Mouse (Mus musculus) B cell, adult (primary cell): ENCODE data around the gene Vmn1r188. TPM values are rescaled to one million over a fixed set of nuclear protein-coding genes. Genes with fewer than 3 reads are reported as not detected.

Source experiments
- total RNA-seq: library from RNA; stranded (reverse); gene quantifications from 4 replicates; pipeline ENCODE4 v1.2.4, GENCODE M21; 2023; ENCODE audit not compliant: inconsistent age

The Vmn1r188 gene
- total RNA-seq: not detected in 4 replicates

GRCm38 (mm10) chr13:22084140-22084539 lies at the start of gene Vmn1r188:
TSS of gene Vmn1r188 (plus strand) at chr13:22084440.

DNA sequence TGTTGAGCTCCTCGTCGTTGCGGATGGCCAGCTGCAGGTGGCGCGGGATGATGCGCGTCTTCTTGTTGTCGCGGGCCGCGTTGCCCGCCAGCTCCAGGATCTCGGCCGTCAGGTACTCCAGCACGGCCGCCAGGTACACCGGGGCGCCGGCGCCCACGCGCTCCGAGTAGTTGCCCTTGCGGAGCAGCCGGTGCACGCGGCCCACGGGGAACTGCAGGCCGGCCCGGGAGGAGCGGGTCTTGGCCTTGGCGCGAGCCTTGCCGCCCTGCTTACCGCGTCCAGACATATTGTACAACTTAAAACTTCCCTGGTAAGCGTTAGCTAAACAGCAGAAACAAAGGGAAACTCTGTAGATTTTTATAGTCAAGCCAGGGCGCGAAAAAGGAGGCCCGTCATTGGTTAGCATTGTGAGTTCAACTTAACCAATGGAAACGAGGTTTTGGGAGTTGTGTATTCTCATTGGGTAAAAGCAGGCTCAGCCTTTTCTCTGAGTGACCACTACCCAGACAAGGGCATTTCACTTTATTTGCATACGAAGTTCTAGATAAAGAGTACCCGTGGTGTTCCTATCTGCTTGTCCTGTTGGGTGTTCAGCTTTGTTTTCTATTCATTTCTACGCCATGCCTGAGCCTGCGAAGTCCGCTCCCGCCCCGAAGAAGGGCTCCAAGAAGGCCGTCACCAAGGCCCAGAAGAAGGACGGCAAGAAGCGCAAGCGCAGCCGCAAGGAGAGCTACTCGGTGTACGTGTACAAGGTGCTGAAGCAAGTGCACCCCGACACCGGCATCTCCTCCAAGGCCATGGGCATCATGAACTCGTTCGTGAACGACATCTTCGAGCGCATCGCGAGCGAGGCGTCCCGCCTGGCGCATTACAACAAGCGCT lies 48.7 kb upstream of the Vmn1r188 start, which contains the start of the genes Hist1h2ah and Hist1h2bk:
Gene Hist1h2ah (minus strand): TSS at position 302 of the 882 bp plus-strand sequence.
Gene Hist1h2bk (plus strand): TSS at position 604 of the 882 bp plus-strand sequence.

DNA sequence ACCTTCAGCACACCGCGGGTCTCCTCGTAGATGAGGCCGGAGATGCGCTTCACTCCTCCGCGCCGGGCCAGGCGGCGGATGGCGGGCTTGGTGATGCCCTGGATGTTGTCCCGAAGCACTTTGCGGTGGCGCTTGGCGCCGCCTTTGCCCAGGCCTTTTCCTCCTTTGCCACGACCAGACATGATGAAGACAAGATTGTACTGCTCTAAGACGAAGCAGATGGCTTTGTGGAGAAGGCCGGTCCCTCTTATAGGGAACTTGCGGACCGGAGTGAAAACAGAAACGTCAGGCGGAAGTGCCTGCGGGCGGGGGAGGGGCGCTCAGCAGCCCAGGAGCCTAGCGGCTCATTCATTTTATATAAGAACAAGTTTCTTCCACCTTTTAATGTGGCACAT lies 43.1 kb upstream of the Vmn1r188 start, which contains the start of gene Hist1h4i:
Gene Hist1h4i (minus strand): TSS at position 221 of the 395 bp plus-strand sequence.

DNA sequence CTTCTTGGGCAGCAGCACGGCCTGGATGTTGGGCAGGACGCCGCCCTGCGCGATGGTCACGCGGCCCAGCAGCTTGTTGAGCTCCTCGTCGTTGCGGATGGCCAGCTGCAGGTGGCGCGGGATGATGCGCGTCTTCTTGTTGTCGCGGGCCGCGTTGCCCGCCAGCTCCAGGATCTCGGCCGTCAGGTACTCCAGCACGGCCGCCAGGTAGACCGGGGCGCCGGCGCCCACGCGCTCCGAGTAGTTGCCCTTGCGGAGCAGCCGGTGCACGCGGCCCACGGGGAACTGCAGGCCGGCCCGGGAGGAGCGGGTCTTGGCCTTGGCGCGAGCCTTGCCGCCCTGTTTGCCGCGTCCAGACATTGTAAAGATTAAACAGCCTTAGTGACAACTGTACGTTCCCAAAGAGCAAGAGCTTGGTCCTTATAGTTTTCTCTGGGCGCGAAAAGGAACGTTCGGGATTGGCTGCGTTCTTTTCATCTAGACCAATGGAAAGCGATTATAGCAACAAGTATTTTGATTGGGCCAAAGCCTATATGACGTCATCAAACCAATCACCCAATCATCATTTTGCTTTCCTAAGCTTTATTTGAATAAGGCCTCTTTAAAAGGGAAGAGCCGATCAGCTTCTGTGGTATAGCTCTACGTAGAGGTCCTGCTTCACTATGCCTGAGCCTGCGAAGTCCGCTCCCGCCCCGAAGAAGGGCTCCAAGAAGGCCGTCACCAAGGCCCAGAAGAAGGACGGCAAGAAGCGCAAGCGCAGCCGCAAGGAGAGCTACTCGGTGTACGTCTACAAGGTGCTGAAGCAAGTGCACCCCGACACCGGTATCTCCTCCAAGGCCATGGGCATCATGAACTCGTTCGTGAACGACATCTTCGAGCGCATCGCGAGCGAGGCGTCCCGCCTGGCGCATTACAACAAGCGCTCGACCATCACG lies 41.4 kb upstream of the Vmn1r188 start, which contains the start of the genes Hist1h2ag and Hist1h2bj:
Gene Hist1h2ag (minus strand): TSS at position 377 of the 935 bp plus-strand sequence.
Gene Hist1h2bj (plus strand): TSS at position 647 of the 935 bp plus-strand sequence.

DNA sequence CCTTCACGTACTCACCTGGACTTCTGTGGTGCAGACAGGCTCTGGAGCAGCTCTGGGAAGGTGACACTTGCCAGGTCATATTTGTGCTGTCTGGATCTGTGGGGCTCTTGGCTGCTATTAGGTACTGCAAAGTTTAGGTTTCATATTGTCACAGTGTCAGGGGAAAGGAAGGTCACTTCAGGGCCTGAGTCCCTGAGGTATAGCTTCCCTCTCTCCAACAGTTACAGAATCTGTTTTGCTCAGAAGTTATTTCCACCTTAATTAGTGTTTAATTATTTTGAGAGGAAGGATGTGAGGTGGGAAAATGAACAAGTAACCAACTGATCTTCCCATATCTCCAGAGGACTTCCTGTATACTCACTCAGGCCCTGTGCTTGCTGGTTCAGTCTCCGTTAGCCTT lies 21.5 kb downstream of the Vmn1r188 start, which contains the start of gene Vmn1r189:
Gene Vmn1r189 (minus strand): TSS at position 101 of the 400 bp plus-strand sequence.

Other genes with a start within 250 kb of the Vmn1r188 start
- gene Zfp184, start 139.3 kb upstream of the Vmn1r188 start, total RNA-seq: 3.0 to 5.1 TPM (median 4.2 TPM) in 4 replicates
- gene Pom121l2, start 103.2 kb upstream of the Vmn1r188 start, total RNA-seq: not detected in 4 replicates
- 0.42 to 1.4 TPM (median 0.62 TPM) in 4 replicates for gene Prss16, start 74.7 kb upstream of the Vmn1r188 start, total RNA-seq
- gene Hist1h2ah, start 48.9 kb upstream of the Vmn1r188 start, total RNA-seq: 52.9 to 158 TPM (median 73.5 TPM) in 4 replicates
- 59.7 to 88.4 TPM (median 71.1 TPM) in 4 replicates for gene Hist1h2bk, start 48.6 kb upstream of the Vmn1r188 start, total RNA-seq
- 102 to 154 TPM (median 106 TPM) in 4 replicates for gene Hist1h4i, start 43.1 kb upstream of the Vmn1r188 start, total RNA-seq
- gene Hist1h2ag, start 41.5 kb upstream of the Vmn1r188 start, total RNA-seq: 71.8 to 120 TPM (median 87.9 TPM) in 4 replicates
- gene Hist1h2bj, start 41.2 kb upstream of the Vmn1r188 start, total RNA-seq: 59.3 to 73.5 TPM (median 68.5 TPM) in 4 replicates
- not detected in 4 replicates for gene Vmn1r189, start 21.4 kb downstream of the Vmn1r188 start, total RNA-seq
- not detected in 4 replicates for gene Vmn1r191, start 99.5 kb downstream of the Vmn1r188 start, total RNA-seq
- not detected in 4 replicates for gene Vmn1r192, start 106.7 kb downstream of the Vmn1r188 start, total RNA-seq
- not detected in 4 replicates for gene Vmn1r193, start 138.7 kb downstream of the Vmn1r188 start, total RNA-seq
- gene Vmn1r194, start 159.8 kb downstream of the Vmn1r188 start, total RNA-seq: not detected in 4 replicates
- gene Vmn1r195, start 186.1 kb downstream of the Vmn1r188 start, total RNA-seq: not detected in 4 replicates
- not detected in 4 replicates for gene Vmn1r196, start 205.5 kb downstream of the Vmn1r188 start, total RNA-seq
- gene Vmn1r197, start 240.1 kb downstream of the Vmn1r188 start, total RNA-seq: not detected in 4 replicates